ENCODE assay signal across 7 mouse cellular contexts in the genomic region with DNA sequence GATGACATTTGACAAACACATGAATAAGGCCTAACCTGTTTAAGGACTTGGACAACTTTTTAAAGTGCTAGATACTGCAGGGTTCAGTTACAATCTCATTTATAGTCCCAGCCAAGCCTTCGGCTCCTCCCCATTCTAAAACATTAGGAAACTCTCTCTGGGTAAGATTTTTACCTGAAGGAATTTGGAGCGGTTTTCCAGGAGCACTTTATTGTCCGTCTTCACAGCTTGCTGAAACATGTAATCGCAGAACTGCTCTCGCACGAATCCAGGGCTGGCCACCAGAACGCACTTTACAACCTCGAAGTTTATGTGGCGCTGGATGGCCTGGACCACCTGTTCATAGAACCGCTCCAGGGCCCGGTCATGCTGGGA. TPM values are rescaled to one million over a fixed set of nuclear protein-coding genes. Genes with fewer than 3 reads are reported as not detected.
DNase-seq lines count a peak whose midpoint lies in the region; ATAC-seq and TF ChIP-seq lines count a peak whose summit lies in the region.

No protein-coding gene starts in this region.

- peak overlapping the region; percentile 94 for H3K4me2 ChIP-seq in lung, embryonic 16.5 days (ENCODE audit: low read depth, low read length)
- H3K4me2 ChIP-seq in limb, embryonic 11.5 days (ENCODE audit: low read depth, severe bottlenecking), result peak overlapping the region; percentile 93

- H3K36me3 ChIP-seq in lung, embryonic 16.5 days (ENCODE audit: control insufficient read depth, insufficient read depth, low read length), result peaks cover 11% of the 10 kb centered on the region
- peaks cover 44% of the 10 kb centered on the region for H3K36me3 ChIP-seq in forebrain, embryonic 10.5 days (replicated peaks)
- H3K36me3 ChIP-seq in limb, embryonic 11.5 days (ENCODE audit: control insufficient read depth, insufficient read depth, low read length), result peaks cover 8% of the 10 kb centered on the region
- peaks cover 9% of the 10 kb centered on the region for H3K36me3 ChIP-seq in small intestine, adult 2 months (ENCODE audit: control insufficient read depth, insufficient read depth, low read length)

- TF ChIP-seq POLR2A in small intestine, adult 2 months (IDR thresholded peaks at IDR 0.05; ENCODE audit: low read depth, low read length), result no peak

- H3K9ac ChIP-seq in lung, embryonic 16.5 days (ENCODE audit: low read length), result peak overlapping the region; percentile 85
- peak overlapping the region; percentile 73 for H3K9ac ChIP-seq in limb, embryonic 11.5 days (ENCODE audit: low read length)

- WGBS in lung, embryonic 16.5 days, result 40% methylated on average over 11 of the region's 11 CpGs
- WGBS in forebrain, embryonic 10.5 days, result 69% methylated on average over 11 of the region's 11 CpGs
- 49% methylated on average over 11 of the region's 11 CpGs for WGBS in limb, embryonic 11.5 days
- WGBS in small intestine, adult 2 months, result 22% methylated on average over 11 of the region's 11 CpGs

- peak overlapping the region; percentile 10; the same call in 1 of the 2 replicates for H3K27ac ChIP-seq in lung, embryonic 16.5 days (ENCODE audit: low read length)
- peak overlapping the region; percentile 94 for H3K27ac ChIP-seq in forebrain, embryonic 10.5 days
- no peak overlapping the region for H3K27ac ChIP-seq in limb, embryonic 11.5 days (replicated peaks; ENCODE audit: low read depth, low read length)
- H3K27ac ChIP-seq in small intestine, adult 2 months (ENCODE audit: insufficient read depth, low read depth, low read length), result peak overlapping the region; percentile 7; the same call in 1 of the 2 replicates

- H3K4me3 ChIP-seq in lung, embryonic 16.5 days (ENCODE audit: low read length), result peak overlapping the region; percentile 64
- H3K4me3 ChIP-seq in forebrain, embryonic 10.5 days, result peak overlapping the region; percentile 76
- H3K4me3 ChIP-seq in limb, embryonic 11.5 days (ENCODE audit: low read depth, low read length), result peak overlapping the region; percentile 63
- H3K4me3 ChIP-seq in small intestine, adult 2 months (ENCODE audit: low read depth, low read length), result peak overlapping the region; percentile 71

- H3K27me3 ChIP-seq in lung, embryonic 16.5 days (ENCODE audit: control insufficient read depth, insufficient read depth, low read depth, low read length), result no peaks in the 10 kb centered on the region
- no peaks in the 10 kb centered on the region for H3K27me3 ChIP-seq in forebrain, embryonic 10.5 days (ENCODE audit: poor library complexity, severe bottlenecking)
- no peaks in the 10 kb centered on the region for H3K27me3 ChIP-seq in limb, embryonic 11.5 days (ENCODE audit: control insufficient read depth, insufficient read depth, low read length)
- H3K27me3 ChIP-seq in small intestine, adult 2 months (ENCODE audit: control insufficient read depth, insufficient read depth, low read length), result no peaks in the 10 kb centered on the region

- peaks cover 11% of the 10 kb centered on the region for H3K4me1 ChIP-seq in lung, embryonic 16.5 days (replicated peaks; ENCODE audit: control insufficient read depth, insufficient read depth, low read length)
- peaks cover 28% of the 10 kb centered on the region for H3K4me1 ChIP-seq in forebrain, embryonic 10.5 days
- H3K4me1 ChIP-seq in limb, embryonic 11.5 days (ENCODE audit: control insufficient read depth, insufficient read depth, low read length), result 0 out of 2 replicates have a peak, but pooled peaks cover 2% of the 10 kb centered on the region
- H3K4me1 ChIP-seq in small intestine, adult 2 months (ENCODE audit: control insufficient read depth, insufficient read depth, insufficient read length, low read length), result peaks cover 18% of the 10 kb centered on the region

- ATAC-seq in lung, embryonic 16.5 days (ENCODE audit: low read depth), result no peak
- ATAC-seq in limb, embryonic 11.5 days (ENCODE audit: insufficient number of reproducible peaks, low FRiP score, low TSS enrichment, low read depth), result no peak; the same call in 1 of the 2 replicates
- ATAC-seq in frontal cortex, adult (ENCODE audit: low TSS enrichment), result no peak

- no peak for TF ChIP-seq CTCF in small intestine, adult 2 months (IDR thresholded peaks at IDR 0.05; ENCODE audit: extremely low read depth, insufficient read length, insufficient replicate concordance, low read depth, low read length)

- DNase-seq in lung, postnatal 36 days, result no peak
- DNase-seq in forebrain, embryonic 10.5 days (ENCODE audit: extremely low spot score, low spot score), result no peak
- DNase-seq in limb, embryonic 11.5 days (ENCODE audit: low spot score), result no peak
- no peak for DNase-seq in layer of hippocampus, adult 11-12 months (ENCODE audit: low spot score)

- no peaks in the 10 kb centered on the region for H3K9me3 ChIP-seq in lung, embryonic 16.5 days (ENCODE audit: control insufficient read depth, low read length)
- H3K9me3 ChIP-seq in forebrain, embryonic 10.5 days, result peaks cover 18% of the 10 kb centered on the region
- H3K9me3 ChIP-seq in limb, embryonic 11.5 days (ENCODE audit: control insufficient read depth, low read length), result no peaks in the 10 kb centered on the region

RNA-seq across cellular contexts. Expression of gene Pelo, which starts 1.0 kb away (rescaled TPM):
- 4.4 and 5.0 TPM in 2 replicates for polyA plus RNA-seq in lung, embryonic 16.5 days (2015; fragmentation: Nextera tagmentation; extraction: Ambion mirVana)
- 5.1 and 6.4 TPM in 2 replicates for polyA plus RNA-seq in forebrain, embryonic 10.5 days (2016; fragmentation: Nextera tagmentation; extraction: Ambion mirVana)
- 9.0 and 10.8 TPM in 2 replicates for polyA plus RNA-seq in limb, embryonic 11.5 days (2014; fragmentation: Nextera tagmentation; extraction: Ambion mirVana)
- 11.8 and 17.8 TPM in 2 replicates for polyA plus RNA-seq in small intestine, adult 2 months (2012; rRNA removed)

RNA-seq across cellular contexts. Expression of gene Gm49395, which starts 12.7 kb away (rescaled TPM):
- polyA plus RNA-seq in lung, embryonic 16.5 days (2015; fragmentation: Nextera tagmentation; extraction: Ambion mirVana), result 6.5 and 7.6 TPM in 2 replicates
- 1.7 and 2.0 TPM in 2 replicates for polyA plus RNA-seq in forebrain, embryonic 10.5 days (2016; fragmentation: Nextera tagmentation; extraction: Ambion mirVana)
- polyA plus RNA-seq in limb, embryonic 11.5 days (2014; fragmentation: Nextera tagmentation; extraction: Ambion mirVana), result 2.2 and 4.2 TPM in 2 replicates
- polyA plus RNA-seq in small intestine, adult 2 months (2012; rRNA removed), result 5.6 and 9.0 TPM in 2 replicates

RNA-seq across cellular contexts. Expression of gene Itga1, which starts 12.8 kb away (rescaled TPM):
- polyA plus RNA-seq in lung, embryonic 16.5 days (2015; fragmentation: Nextera tagmentation; extraction: Ambion mirVana), result 36.9 and 37.4 TPM in 2 replicates
- polyA plus RNA-seq in forebrain, embryonic 10.5 days (2016; fragmentation: Nextera tagmentation; extraction: Ambion mirVana), result 2.5 and 3.8 TPM in 2 replicates
- polyA plus RNA-seq in limb, embryonic 11.5 days (2014; fragmentation: Nextera tagmentation; extraction: Ambion mirVana), result 3.3 and 4.3 TPM in 2 replicates
- polyA plus RNA-seq in small intestine, adult 2 months (2012; rRNA removed), result 3.5 and 4.2 TPM in 2 replicates
